Comparison of ENCODE assay signal across 16 mouse cellular contexts in genomic region chr5:29410854-29411253, GRCm38 (mm10).
"Had no signal": no experiment of that assay in that cellular context is flagged by ENCODE, and none has a peak within 500 bp of the region (broad histone marks: within the 10 kb centered on the region; RNA-seq: fewer than 3 reads in every experiment).

No protein-coding gene starts in this region.

- H3K4me3 ChIP-seq: neural tube, embryonic 13.5 days; neural tube, embryonic 15.5 days; stomach, embryonic 15.5 days had no signal

- H3K4me2 ChIP-seq: neural tube, embryonic 13.5 days; neural tube, embryonic 15.5 days; stomach, embryonic 15.5 days had no signal

- H3K27ac ChIP-seq: neural tube, embryonic 13.5 days; neural tube, embryonic 15.5 days; stomach, embryonic 15.5 days; stomach, postnatal 0 days had no signal

- DNase-seq: retina, postnatal 1 day; right cerebral cortex, adult 18-20 months; right cerebral cortex, postnatal 14 days; right cerebral cortex, postnatal 25 days; right cerebral cortex, postnatal 4 days; spleen, adult 18-20 months; thymus, adult 18-20 months; thymus, adult 2 months; thymus, postnatal 14 days; thymus, postnatal 25 days; thymus, postnatal 36 days; thymus, postnatal 4 days had no signal

- H3K9ac ChIP-seq: neural tube, embryonic 13.5 days; neural tube, embryonic 15.5 days; stomach, embryonic 15.5 days had no signal

- H3K36me3 ChIP-seq: neural tube, embryonic 13.5 days; neural tube, embryonic 15.5 days; stomach, embryonic 15.5 days had no signal

- H3K9me3 ChIP-seq: neural tube, embryonic 13.5 days; neural tube, embryonic 15.5 days; stomach, embryonic 15.5 days had no signal

- H3K4me1 ChIP-seq: neural tube, embryonic 13.5 days; neural tube, embryonic 15.5 days; stomach, embryonic 15.5 days had no signal

- H3K27me3 ChIP-seq: neural tube, embryonic 13.5 days; neural tube, embryonic 15.5 days; stomach, embryonic 15.5 days had no signal
